Comparison of ENCODE assay signal across 17 mouse cellular contexts in the genomic region with DNA sequence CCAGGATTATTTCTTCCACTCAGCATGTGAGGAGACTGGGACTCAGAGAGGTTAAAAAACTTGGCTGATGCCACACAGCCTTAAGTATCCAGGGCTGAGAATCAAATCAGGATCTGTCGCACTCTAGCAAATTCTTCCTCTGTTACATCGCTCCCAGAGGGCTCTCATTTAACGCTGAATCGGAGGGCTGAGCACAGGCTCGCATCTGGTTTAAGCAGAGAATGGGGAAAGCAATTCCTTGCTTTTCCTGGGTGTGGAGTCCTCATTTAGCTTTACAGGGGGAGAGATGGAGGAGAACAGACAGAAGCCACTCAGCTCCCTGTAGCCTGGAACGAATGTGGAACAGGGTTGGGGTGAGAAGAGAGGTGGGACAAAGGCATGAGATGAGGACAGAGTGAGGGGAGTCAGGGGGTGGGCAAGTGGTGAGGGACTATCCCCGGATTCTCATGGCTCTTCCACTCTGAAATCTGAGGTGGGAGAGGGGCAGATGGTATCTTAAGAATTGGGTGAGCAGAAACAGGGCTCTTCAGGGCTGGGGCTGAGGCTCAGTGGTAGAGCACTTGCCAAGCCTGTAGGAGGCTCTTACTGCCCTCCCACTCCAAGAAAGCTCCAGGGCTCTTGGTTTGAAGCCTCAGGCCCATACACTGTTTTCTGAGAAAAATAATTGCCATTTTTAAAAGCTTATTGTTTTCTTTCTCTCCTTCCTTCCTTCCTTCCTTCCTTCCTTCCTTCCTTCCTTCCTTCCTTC. TPM values are rescaled to one million over a fixed set of nuclear protein-coding genes. Genes with fewer than 3 reads are reported as not detected.
A peak's percentile ranks its signal among the peaks of the same experiment; 100 is the strongest.
DNase-seq lines count a peak whose midpoint lies in the region; ATAC-seq and TF ChIP-seq lines count a peak whose summit lies in the region.
"Had no signal": no experiment of that assay in that cellular context is flagged by ENCODE, and none has a peak within 500 bp of the region (broad histone marks: within the 10 kb centered on the region; RNA-seq: fewer than 3 reads in every experiment).

No protein-coding gene starts in this region.

- peaks cover 45% of the 10 kb centered on the region for H3K4me1 ChIP-seq in midbrain, embryonic 15.5 days
- H3K4me1 ChIP-seq in kidney, embryonic 15.5 days = peaks cover 54% of the 10 kb centered on the region

- no peak for TF ChIP-seq CTCF in layer of hippocampus, adult 2 months (conservative IDR thresholded peaks at IDR 0.05)

- peak; percentile 11 for DNase-seq in embryo, embryonic 10.5 days (ENCODE audit: low spot score)
- no peak for DNase-seq in embryo, embryonic 11 days
- DNase-seq in layer of hippocampus, adult 2 months (ENCODE audit: low spot score in 2 of 2) = no peak
- no peak for DNase-seq in layer of hippocampus, postnatal 25 days (ENCODE audit: extremely low spot score in 1 of 2, low spot score in 1 of 2)
- peak; percentile 48 for DNase-seq in NIH3T3 (ENCODE audit: low read depth)
- DNase-seq: adrenal gland, postnatal 36 days; cerebellum, postnatal 25 days; kidney, postnatal 10 days had no signal

- no peak for ATAC-seq in midbrain, embryonic 15.5 days (replicated peaks)
- ATAC-seq in kidney, embryonic 15.5 days (replicated peaks; ENCODE audit: low FRiP score) = no peak
- ATAC-seq in activated CD4-positive, CD25-positive, alpha-beta regulatory T cell, adult 4 months = no peak
- ATAC-seq: intestine, embryonic 15.5 days; liver, embryonic 12.5 days had no signal

- no peaks in the 10 kb centered on the region for H3K27me3 ChIP-seq in midbrain, embryonic 15.5 days (replicated peaks)
- peaks cover 48% of the 10 kb centered on the region for H3K27me3 ChIP-seq in kidney, embryonic 15.5 days

- H3K36me3 ChIP-seq in midbrain, embryonic 15.5 days (replicated peaks) = no peaks in the 10 kb centered on the region
- no peaks in the 10 kb centered on the region for H3K36me3 ChIP-seq in kidney, embryonic 15.5 days
- H3K36me3 ChIP-seq: intestine, embryonic 15.5 days; liver, embryonic 12.5 days; lung, embryonic 15.5 days had no signal

- no peak overlapping the region for H3K4me3 ChIP-seq in layer of hippocampus, adult 2 months
- no peak overlapping the region for H3K4me3 ChIP-seq in midbrain, embryonic 15.5 days
- no peak overlapping the region for H3K4me3 ChIP-seq in kidney, embryonic 15.5 days (replicated peaks)
- H3K4me3 ChIP-seq: intestine, embryonic 15.5 days; liver, embryonic 12.5 days; lung, embryonic 15.5 days had no signal

- 19% methylated on average over 7 of the region's 7 CpGs for WGBS in midbrain, embryonic 15.5 days
- WGBS in kidney, embryonic 15.5 days = 25% methylated on average over 7 of the region's 7 CpGs

- no peak overlapping the region for H3K4me2 ChIP-seq in midbrain, embryonic 15.5 days
- H3K4me2 ChIP-seq in kidney, embryonic 15.5 days = no peak overlapping the region
- H3K4me2 ChIP-seq: heart, embryonic 11.5 days; intestine, embryonic 15.5 days; liver, embryonic 12.5 days; lung, embryonic 15.5 days had no signal

- H3K27ac ChIP-seq in layer of hippocampus, adult 2 months = peak overlapping the region; percentile 51
- 0 out of 2 replicates have a peak overlapping the region, but pooled peaks have one; percentile 17 for H3K27ac ChIP-seq in midbrain, embryonic 15.5 days
- H3K27ac ChIP-seq in kidney, embryonic 15.5 days = no peak overlapping the region
- H3K27ac ChIP-seq: intestine, embryonic 15.5 days; liver, embryonic 12.5 days; lung, embryonic 15.5 days had no signal

- no peak overlapping the region for H3K9ac ChIP-seq in midbrain, embryonic 15.5 days
- H3K9ac ChIP-seq in kidney, embryonic 15.5 days = no peak overlapping the region
- H3K9ac ChIP-seq: intestine, embryonic 15.5 days; liver, embryonic 12.5 days; lung, embryonic 15.5 days had no signal

- no peaks in the 10 kb centered on the region for H3K9me3 ChIP-seq in midbrain, embryonic 15.5 days
- H3K9me3 ChIP-seq in kidney, embryonic 15.5 days (replicated peaks) = no peaks in the 10 kb centered on the region
- H3K9me3 ChIP-seq: intestine, embryonic 15.5 days; liver, embryonic 12.5 days; lung, embryonic 15.5 days had no signal

RNA-seq across cellular contexts. Expression of a gene that starts 4.2 kb away (rescaled TPM):
- total RNA-seq in layer of hippocampus, adult 2 months (2021) = 10 to 100 TPM; 40.8 to 42.2 TPM
- total RNA-seq in layer of hippocampus, postnatal 25 days (2021) = 10 to 100 TPM; 40.7 to 45.0 TPM
- polyA plus RNA-seq in midbrain, embryonic 15.5 days (2015; fragmentation: Nextera tagmentation; extraction: Ambion mirVana) = 24.4 and 25.6 TPM in 2 replicates
- 12.5 and 14.4 TPM in 2 replicates for polyA plus RNA-seq in kidney, embryonic 15.5 days (2015; fragmentation: Nextera tagmentation; extraction: Ambion mirVana)
- not detected for polyA plus RNA-seq in activated CD4-positive, CD25-positive, alpha-beta regulatory T cell, adult 4 months (2017; shearing (Covaris generic))

RNA-seq across cellular contexts. Expression of a gene that starts 25.2 kb away (rescaled TPM):
- under 1 TPM; 0.61 to 0.81 TPM for total RNA-seq in layer of hippocampus, adult 2 months (2021)
- 1 to 10 TPM in 1 of 2 experiments, under 1 TPM in 1; 0.66 to 1.1 TPM for total RNA-seq in layer of hippocampus, postnatal 25 days (2021)
- polyA plus RNA-seq in midbrain, embryonic 15.5 days (2015; fragmentation: Nextera tagmentation; extraction: Ambion mirVana) = 0.31 and 0.34 TPM in 2 replicates
- polyA plus RNA-seq in kidney, embryonic 15.5 days (2015; fragmentation: Nextera tagmentation; extraction: Ambion mirVana) = 0.42 and 0.48 TPM in 2 replicates
- not detected for polyA plus RNA-seq in activated CD4-positive, CD25-positive, alpha-beta regulatory T cell, adult 4 months (2017; shearing (Covaris generic))
- total RNA-seq: adrenal gland, postnatal 36 days; heart, postnatal 25 days had no signal
- polyA plus RNA-seq: thymus, postnatal 0 days had no signal

RNA-seq across cellular contexts. Expression of a gene that starts 30.9 kb away (rescaled TPM):
- total RNA-seq in layer of hippocampus, adult 2 months (2021) = 1 to 10 TPM; 1.2 to 2.1 TPM
- 1 to 10 TPM; 1.4 to 2.4 TPM for total RNA-seq in layer of hippocampus, postnatal 25 days (2021)
- 7.3 and 8.2 TPM in 2 replicates for polyA plus RNA-seq in midbrain, embryonic 15.5 days (2015; fragmentation: Nextera tagmentation; extraction: Ambion mirVana)
- 32.8 and 41.3 TPM in 2 replicates for polyA plus RNA-seq in kidney, embryonic 15.5 days (2015; fragmentation: Nextera tagmentation; extraction: Ambion mirVana)
- 1 to 10 TPM; 1.3 to 2.2 TPM for polyA plus RNA-seq in activated CD4-positive, CD25-positive, alpha-beta regulatory T cell, adult 4 months (2017; shearing (Covaris generic))

Comparison
In these comparisons a context has a peak if more than half of its experiments do, and no peak if none do; other contexts are left out.
1. DNase-seq: peak in embryo, embryonic 10.5 days (single experiment) and NIH3T3 (single experiment); none in embryo, embryonic 11 days (single experiment), layer of hippocampus, adult 2 months (0 of 2) and layer of hippocampus, postnatal 25 days (0 of 2).
2. RNA of a gene that starts 4.2 kb away (polyA plus RNA-seq): 24.4 to 25.6 TPM in midbrain, embryonic 15.5 days and 12.5 to 14.4 TPM in kidney, embryonic 15.5 days; not detected in activated CD4-positive, CD25-positive, alpha-beta regulatory T cell, adult 4 months; every median in the first group is over 10 times any median in the second.